Mouse (Mus musculus) inflammation-experienced regulatory T-cells (primary cell): ENCODE measurements around the gene 2810408A11Rik. TPM values are rescaled to one million over a fixed set of nuclear protein-coding genes. Genes with fewer than 3 reads are reported as not detected.

ENCODE experiments used
- polyA plus RNA-seq, 2 experiments: library from polyadenylated mRNA; unstranded; fragments of 100-300 nt; shearing (Covaris generic); gene quantifications; one replicate each; pipeline ENCODE4 v1.2.1; 2017

2810408A11Rik gene
- 1 to 10 TPM; 3.6 to 4.8 TPM for polyA plus RNA-seq

GRCm38 (mm10) chr11:69900471-69901405, at the start of gene 2810408A11Rik, which contains the start of gene Neurl4:
2810408A11Rik (minus strand) TSS chr11:69900987.
Neurl4 (plus strand) TSS chr11:69901072.

GRCm38 (mm10) chr11:69948066-69948762, 47.4 kb upstream of the 2810408A11Rik start, which contains the start of gene Slc2a4:
Slc2a4 (minus strand) TSS chr11:69948188.

GRCm38 (mm10) chr11:69935137-69935879, 34.5 kb upstream of the 2810408A11Rik start, which contains the start of gene Ybx2:
Ybx2 (plus strand) TSS chr11:69935796.

GRCm38 (mm10) chr11:69921114-69922011, 20.6 kb upstream of the 2810408A11Rik start, which contains the start of gene Eif5a:
Eif5a (minus strand) TSS chr11:69921958.

GRCm38 (mm10) chr11:69913554-69914371, 13.0 kb upstream of the 2810408A11Rik start, which contains the start of gene Gps2:
Gps2 (plus strand) TSS chr11:69913888.

GRCm38 (mm10) chr11:69895291-69895690, 5.5 kb downstream of the 2810408A11Rik start, which contains the start of gene Acap1:
Acap1 (minus strand) TSS chr11:69895539.

GRCm38 (mm10) chr11:69880853-69881603, 19.8 kb downstream of the 2810408A11Rik start, which contains the start of gene Kctd11:
Kctd11 (minus strand) TSS chr11:69881406.

GRCm38 (mm10) chr11:69877878-69878277, 22.9 kb downstream of the 2810408A11Rik start, which contains the start of gene Tmem95:
Tmem95 (minus strand) TSS chr11:69878018.

GRCm38 (mm10) chr11:69858113-69858998, 42.4 kb downstream of the 2810408A11Rik start, which contains the start of gene Tnk1:
Tnk1 (minus strand) TSS chr11:69858730.

Other genes starting within 250 kb of the 2810408A11Rik start
- 1 to 10 TPM in 1 of 2 experiments, under 1 TPM in 1; 0.55 to 3.1 TPM for gene Sox15, start 245.7 kb downstream of the 2810408A11Rik start, polyA plus RNA-seq
- 10 to 100 TPM; 47.5 to 52.3 TPM for gene Mpdu1, start 238.3 kb downstream of the 2810408A11Rik start, polyA plus RNA-seq
- 10 to 100 TPM in 1 of 2 experiments, 1 to 10 TPM in 1; 1.7 to 11.0 TPM for gene Cd68, start 234.8 kb downstream of the 2810408A11Rik start, polyA plus RNA-seq
- gene Eif4a1, start 228.6 kb downstream of the 2810408A11Rik start, polyA plus RNA-seq: 100 to 1,000 TPM; 493 to 540 TPM
- gene Senp3, start 218.9 kb downstream of the 2810408A11Rik start, polyA plus RNA-seq: 10 to 100 TPM; 33.1 to 37.3 TPM
- not detected for gene Tnfsf13, start 215.2 kb downstream of the 2810408A11Rik start, polyA plus RNA-seq
- gene Tnfsf12, start 205.1 kb downstream of the 2810408A11Rik start, polyA plus RNA-seq: not detected
- under 1 TPM in 1 of 2 experiments, not detected in 1; 0.45 TPM for gene Tnfsfm13, start 204.9 kb downstream of the 2810408A11Rik start, polyA plus RNA-seq
- 10 to 100 TPM; 43.7 to 44.7 TPM for gene Polr2a, start 142.3 kb downstream of the 2810408A11Rik start, polyA plus RNA-seq
- gene Slc35g3, start 139.0 kb downstream of the 2810408A11Rik start, polyA plus RNA-seq: 1 to 10 TPM in 1 of 2 experiments, under 1 TPM in 1; 0.29 to 1.3 TPM
- gene Zbtb4, start 135.1 kb downstream of the 2810408A11Rik start, polyA plus RNA-seq: 1 to 10 TPM; 3.8 to 5.3 TPM
- 1 to 10 TPM in 1 of 2 experiments, under 1 TPM in 1; 0.13 to 4.3 TPM for gene Chrnb1, start 105.0 kb downstream of the 2810408A11Rik start, polyA plus RNA-seq
- not detected for gene Fgf11, start 99.1 kb downstream of the 2810408A11Rik start, polyA plus RNA-seq
- not detected for gene Tmem102, start 95.4 kb downstream of the 2810408A11Rik start, polyA plus RNA-seq
- gene Gm39566, start 85.7 kb downstream of the 2810408A11Rik start, polyA plus RNA-seq: under 1 TPM in 1 of 2 experiments, not detected in 1; 0.39 TPM
- gene Spem2, start 82.5 kb downstream of the 2810408A11Rik start, polyA plus RNA-seq: not detected
- gene Spem1, start 78.8 kb downstream of the 2810408A11Rik start, polyA plus RNA-seq: 1 to 10 TPM in 1 of 2 experiments, not detected in 1; 2.1 TPM
- under 1 TPM; 0.26 to 0.83 TPM for gene Nlgn2, start 63.2 kb downstream of the 2810408A11Rik start, polyA plus RNA-seq
- gene Tmem256, start 62.5 kb downstream of the 2810408A11Rik start, polyA plus RNA-seq: 10 to 100 TPM; 64.6 to 89.9 TPM
- gene Plscr3, start 54.6 kb downstream of the 2810408A11Rik start, polyA plus RNA-seq: 10 to 100 TPM; 15.4 to 18.5 TPM
- gene Tnk1, start 42.3 kb downstream of the 2810408A11Rik start, polyA plus RNA-seq: under 1 TPM; 0.08 to 0.72 TPM
- gene Tmem95, start 23.0 kb downstream of the 2810408A11Rik start, polyA plus RNA-seq: under 1 TPM in 1 of 2 experiments, not detected in 1; 0.93 TPM
- gene Kctd11, start 19.6 kb downstream of the 2810408A11Rik start, polyA plus RNA-seq: 1 to 10 TPM; 1.3 TPM
- gene Acap1, start 5.4 kb downstream of the 2810408A11Rik start, polyA plus RNA-seq: 100 to 1,000 TPM; 503 to 589 TPM
- 10 to 100 TPM in 1 of 2 experiments, 1 to 10 TPM in 1; 6.4 to 11.6 TPM for gene Neurl4, start 85 bp upstream of the 2810408A11Rik start, polyA plus RNA-seq
- gene Gps2, start 12.9 kb upstream of the 2810408A11Rik start, polyA plus RNA-seq: 100 to 1,000 TPM; 175 to 265 TPM
- gene Eif5a, start 21.0 kb upstream of the 2810408A11Rik start, polyA plus RNA-seq: 1,000 to 10,000 TPM; 1,144 to 1,177 TPM
- gene Ybx2, start 34.8 kb upstream of the 2810408A11Rik start, polyA plus RNA-seq: not detected
- gene Slc2a4, start 47.2 kb upstream of the 2810408A11Rik start, polyA plus RNA-seq: 1 to 10 TPM in 1 of 2 experiments, not detected in 1; 1.5 TPM
- gene Cldn7, start 63.8 kb upstream of the 2810408A11Rik start, polyA plus RNA-seq: 1 to 10 TPM in 1 of 2 experiments, under 1 TPM in 1; 0.81 to 1.2 TPM
- gene Ctdnep1, start 80.2 kb upstream of the 2810408A11Rik start, polyA plus RNA-seq: 10 to 100 TPM; 39.1 to 74.9 TPM
- 10 to 100 TPM; 63.7 to 67.7 TPM for gene Elp5, start 81.5 kb upstream of the 2810408A11Rik start, polyA plus RNA-seq
- 100 to 1,000 TPM; 391 to 427 TPM for gene Gabarap, start 90.2 kb upstream of the 2810408A11Rik start, polyA plus RNA-seq
- gene Phf23, start 94.8 kb upstream of the 2810408A11Rik start, polyA plus RNA-seq: 10 to 100 TPM; 85.5 to 94.7 TPM
- gene Dvl2, start 99.6 kb upstream of the 2810408A11Rik start, polyA plus RNA-seq: 10 to 100 TPM; 26.6 to 46.3 TPM
- 100 to 1,000 TPM in 1 of 2 experiments, 10 to 100 TPM in 1; 97.3 to 113 TPM for gene Acadvl, start 114.4 kb upstream of the 2810408A11Rik start, polyA plus RNA-seq
- 10 to 100 TPM in 1 of 2 experiments, 1 to 10 TPM in 1; 9.1 to 10.5 TPM for gene Dlg4, start 116.0 kb upstream of the 2810408A11Rik start, polyA plus RNA-seq
- gene Asgr1, start 153.1 kb upstream of the 2810408A11Rik start, polyA plus RNA-seq: not detected
- gene Asgr2, start 191.7 kb upstream of the 2810408A11Rik start, polyA plus RNA-seq: not detected
- under 1 TPM in 1 of 2 experiments, not detected in 1; 0.23 TPM for gene Mgl2, start 229.3 kb upstream of the 2810408A11Rik start, polyA plus RNA-seq